Mouse (Mus musculus) forebrain, embryonic 12.5 days (tissue): ENCODE measurements at regions not wholly inside any gene's neighbourhood (a gene's known extent, or its start where the extent isn't known, plus 50 kb on each side); places are given as distances from the start of the nearest gene placed in this dataset.

Source experiments
- ATAC-seq: fragments of 200-750 bp; cut with Nextera tagmentation; 2 replicates; pipeline ENCODE4 v1.8.0; 2017; ENCODE audit warnings: moderate TSS enrichment; ENCODE audit not compliant: low FRiP score
- H3K27ac ChIP-seq: fragments of 300-500 bp; sonication (generic); 2 replicates; pipeline ENCODE4 v1.5.1; 2016; ENCODE audit warnings: mild to moderate bottlenecking
- H3K27me3 ChIP-seq: fragments of 300-500 bp; sonication (generic); 2 replicates; pipeline ENCODE4 v1.6.1; 2016; ENCODE audit warnings: mild to moderate bottlenecking
- H3K36me3 ChIP-seq: fragments of 300-500 bp; sonication (generic); replicated peaks from 2 replicates; pipeline ENCODE4 v1.6.1; 2016; ENCODE audit warnings: mild to moderate bottlenecking
- H3K4me1 ChIP-seq: fragments of 300-500 bp; sonication (generic); 2 replicates; pipeline ENCODE4 v1.6.1; 2016
- H3K4me2 ChIP-seq: fragments of 300-500 bp; sonication (generic); 2 replicates; pipeline ENCODE4 v1.6.1; 2016; ENCODE audit warnings: mild to moderate bottlenecking, moderate library complexity
- H3K4me3 ChIP-seq: fragments of 300-500 bp; sonication (generic); replicated peaks from 2 replicates; pipeline ENCODE4 v1.5.1; 2016; ENCODE audit warnings: mild to moderate bottlenecking
- H3K9ac ChIP-seq: fragments of 300-500 bp; sonication (generic); 2 replicates; pipeline ENCODE4 v1.6.1; 2016; ENCODE audit warnings: mild to moderate bottlenecking
- H3K9me3 ChIP-seq: fragments of 300-500 bp; sonication (generic); 2 replicates; pipeline ENCODE4 v1.6.1; 2016
- WGBS: fragments of 180-500 bp; shearing (Covaris S2); methylation state at CpG from one replicate; pipeline ENCODE4 v1.1.7; 2016; 5-methylcytosine and 5-hydroxymethylcytosine counted together

DNA sequence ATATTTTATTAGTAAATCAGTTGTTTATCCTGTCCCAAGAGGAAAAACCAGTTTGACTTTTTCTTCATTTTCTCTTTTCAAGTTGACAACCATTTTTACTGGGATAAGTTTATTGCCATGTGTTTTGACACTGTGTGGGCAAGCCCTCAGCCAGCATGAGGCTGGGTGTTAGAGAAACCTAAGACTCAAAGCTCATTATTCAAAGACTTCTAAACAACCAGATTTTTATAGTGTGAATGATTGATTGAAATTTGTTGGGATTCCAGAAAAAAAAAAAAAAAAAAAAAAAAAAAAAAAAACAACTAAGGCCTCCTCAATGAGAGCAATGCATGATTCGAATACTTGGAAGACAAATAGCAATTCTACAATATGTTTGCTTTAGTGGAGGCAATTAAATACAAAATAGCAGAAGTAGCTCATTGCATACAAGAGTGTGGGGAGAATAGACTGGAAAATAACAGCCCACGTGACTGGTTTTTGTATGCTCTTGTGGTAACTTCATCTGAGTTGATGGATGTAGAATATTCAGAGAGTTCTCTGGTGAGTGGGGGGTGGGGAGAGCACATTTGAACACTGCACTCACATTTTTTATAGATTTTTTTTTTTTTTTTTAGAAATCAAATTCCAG, 70.9 kb upstream of the Btg1 start:
- Histone ChIP-seq H3K27me3 (no peaks in the 10 kb centered on the region), H3K9ac (no peak overlapping the region), H3K27ac (no peak overlapping the region), H3K9me3 (no peaks in the 10 kb centered on the region), H3K4me2 (no peak overlapping the region), H3K4me3 (no peak overlapping the region), H3K36me3 (no peaks in the 10 kb centered on the region), H3K4me1 (peaks cover 4% of the 10 kb centered on the region)
- no peak for ATAC-seq
- 53% methylated on average over 2 of the region's 2 CpGs for WGBS

DNA sequence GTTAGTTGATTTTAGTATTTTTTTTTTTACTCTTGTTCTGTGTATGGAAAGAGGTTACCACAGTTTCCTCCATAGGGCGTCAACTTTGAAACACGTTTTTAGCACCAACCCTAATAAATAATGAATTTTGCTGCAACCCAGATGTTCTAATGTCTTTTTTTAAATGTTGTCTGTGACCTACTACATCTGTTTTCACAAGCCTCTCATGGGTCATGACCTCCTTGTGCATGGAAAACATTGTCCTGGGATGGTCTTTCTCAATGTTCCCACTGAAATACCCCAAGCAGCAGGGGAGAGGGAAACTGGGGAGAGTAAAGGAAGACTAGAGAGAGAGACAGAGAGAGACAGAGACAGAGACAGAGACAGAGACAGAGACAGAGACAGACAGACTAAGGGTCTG, 67.2 kb upstream of the Btg1 start:
- no peak overlapping the region for H3K4me3 ChIP-seq
- no peak for ATAC-seq
- WGBS: 80% methylated on average over 2 of the region's 2 CpGs
- no peaks in the 10 kb centered on the region for H3K36me3 ChIP-seq
- no peaks in the 10 kb centered on the region for H3K27me3 ChIP-seq
- no peaks in the 10 kb centered on the region for H3K9me3 ChIP-seq
- no peak overlapping the region for H3K9ac ChIP-seq
- peaks cover 4% of the 10 kb centered on the region for H3K4me1 ChIP-seq
- H3K27ac ChIP-seq: no peak overlapping the region
- no peak overlapping the region for H3K4me2 ChIP-seq

DNA sequence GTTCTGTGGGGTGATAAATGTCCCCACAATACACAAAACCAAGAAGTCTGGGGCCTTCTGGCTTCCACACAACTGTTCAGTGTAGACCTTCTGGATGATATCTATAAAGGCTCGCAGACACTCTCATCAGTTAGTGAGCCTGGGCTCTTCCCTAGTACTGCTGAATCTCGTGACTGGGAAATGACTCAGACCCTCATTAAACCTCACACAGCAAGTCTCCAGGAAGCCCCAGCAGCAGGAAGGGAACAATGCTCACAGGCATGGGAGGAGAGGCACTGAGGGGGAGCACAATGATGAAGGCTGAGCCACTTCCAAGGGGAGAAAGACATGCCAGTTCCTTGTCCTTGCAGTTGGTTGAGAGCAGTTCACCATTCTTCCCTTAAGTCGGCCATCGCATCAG, 66.5 kb upstream of the Btg1 start:
- Histone ChIP-seq H3K4me2 (no peak overlapping the region), H3K4me1 (peaks cover 4% of the 10 kb centered on the region), H3K4me3 (no peak overlapping the region), H3K9ac (no peak overlapping the region), H3K36me3 (no peaks in the 10 kb centered on the region), H3K27ac (no peak overlapping the region), H3K27me3 (no peaks in the 10 kb centered on the region), H3K9me3 (no peaks in the 10 kb centered on the region)
- ATAC-seq: no peak
- WGBS: 76% methylated on average over 4 of the region's 4 CpGs

DNA sequence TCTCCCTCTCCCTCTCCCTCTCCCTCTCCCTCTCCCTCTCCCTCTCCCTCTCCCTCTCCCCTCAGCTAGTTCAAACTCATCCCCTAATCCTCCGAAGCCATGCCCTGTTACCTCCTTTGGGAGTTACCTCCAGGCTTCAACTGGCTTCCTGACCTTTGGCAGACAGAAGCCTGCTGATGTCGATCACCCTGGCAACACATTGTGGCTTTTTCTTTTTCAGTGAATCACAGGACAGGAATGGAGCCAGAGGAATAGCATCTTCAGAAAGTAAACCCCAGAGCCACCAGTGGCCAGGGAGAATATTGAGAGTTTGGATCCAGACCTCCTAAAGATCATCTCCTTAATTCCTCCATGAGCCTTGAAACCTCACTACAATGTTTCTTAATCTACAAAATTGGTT, 59.5 kb upstream of the Btg1 start:
- Histone ChIP-seq H3K27ac (no peak overlapping the region), H3K4me2 (no peak overlapping the region), H3K9ac (no peak overlapping the region), H3K4me3 (no peak overlapping the region), H3K4me1 (no peaks in the 10 kb centered on the region), H3K27me3 (no peaks in the 10 kb centered on the region), H3K9me3 (no peaks in the 10 kb centered on the region), H3K36me3 (no peaks in the 10 kb centered on the region)
- ATAC-seq: no peak
- WGBS: 56% methylated on average over 2 of the region's 2 CpGs

DNA sequence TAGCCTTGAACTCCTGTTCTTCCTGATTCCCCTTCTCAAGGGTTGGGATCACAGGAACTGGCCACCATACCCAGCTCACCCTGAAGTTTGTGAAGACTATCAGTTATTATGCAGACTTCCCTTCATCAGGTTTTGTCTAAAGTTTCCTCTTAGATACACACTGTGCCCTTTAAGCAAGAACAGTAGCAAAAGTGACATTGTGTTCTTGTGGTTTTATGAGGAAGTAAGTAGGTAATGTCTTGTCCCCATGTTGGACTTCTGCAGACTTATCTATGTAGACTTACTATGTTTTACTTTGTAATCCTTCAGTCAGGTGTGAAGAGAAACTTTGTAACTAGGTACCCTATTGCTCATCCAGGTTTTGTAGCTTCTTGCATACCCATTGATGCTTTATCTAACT, 51.5 kb upstream of the Btg1 start:
- no peak for ATAC-seq
- Histone ChIP-seq H3K4me3 (no peak overlapping the region), H3K27ac (no peak overlapping the region)

More for the DNA sequence above, 51.5 kb upstream of the Btg1 start:
- no peaks in the 10 kb centered on the region for H3K4me1 ChIP-seq
- no peaks in the 10 kb centered on the region for H3K27me3 ChIP-seq
- no peaks in the 10 kb centered on the region for H3K9me3 ChIP-seq
- no peak overlapping the region for H3K9ac ChIP-seq
- H3K4me2 ChIP-seq: no peak overlapping the region
- no peaks in the 10 kb centered on the region for H3K36me3 ChIP-seq
